Mouse (Mus musculus): ENCODE measurements at regions not wholly inside any gene's neighbourhood (a gene's known extent, or its start where the extent isn't known, plus 50 kb on each side); places are given as distances from the start of the nearest gene placed in this dataset.

DNA sequence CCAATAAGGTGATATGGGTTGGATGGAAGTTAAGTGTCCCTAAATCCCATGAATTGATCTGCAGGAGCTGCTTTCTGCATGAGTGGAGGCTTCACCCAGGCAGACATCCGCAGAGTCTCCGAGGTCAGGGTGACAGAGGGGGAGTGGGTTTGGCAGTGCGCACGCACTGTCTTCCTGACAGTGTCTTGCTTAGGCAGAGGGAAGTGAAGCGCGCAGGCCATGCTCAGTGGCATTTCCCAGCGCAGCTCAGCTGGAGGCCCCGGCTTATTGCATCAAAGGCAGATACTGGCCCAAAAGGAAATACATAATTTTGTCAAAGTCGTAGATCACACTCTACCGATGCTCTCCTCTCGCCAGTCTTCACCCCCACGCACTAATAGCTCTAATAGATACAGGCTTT lies 252.7 kb upstream of the Dnajc24 start:
- H3K27ac ChIP-seq, result no peak overlapping the region
- no peaks in the 10 kb centered on the region for H3K27me3 ChIP-seq (ENCODE audit: insufficient read depth, low read length)
- peak; percentile 81 for ATAC-seq
- H3K9me3 ChIP-seq (ENCODE audit: low read length), result no peaks in the 10 kb centered on the region
- H3K36me3 ChIP-seq (ENCODE audit: insufficient read depth, low read length), result no peaks in the 10 kb centered on the region
- peak; percentile 66 for DNase-seq (ENCODE audit: low spot score)
- H3K4me1 ChIP-seq (ENCODE audit: insufficient read depth, low read length), result no peaks in the 10 kb centered on the region
- no peak overlapping the region for H3K9ac ChIP-seq (replicated peaks; ENCODE audit: low read length)
- no peak overlapping the region for H3K4me3 ChIP-seq (ENCODE audit: low read length)
- 33% methylated on average over 12 of the region's 12 CpGs for WGBS
- H3K4me2 ChIP-seq (ENCODE audit: low read depth, low read length), result 0 out of 2 replicates have a peak overlapping the region, but pooled peaks have one; percentile 20
- no peak for TF ChIP-seq CTCF (IDR thresholded peaks at IDR 0.05; ENCODE audit: low read depth)

- Histone ChIP-seq H3K4me2 (ENCODE audit: low read depth, low read length) (no peak overlapping the region), H3K9ac (replicated peaks; ENCODE audit: low read length) (no peak overlapping the region), H3K27me3 (ENCODE audit: insufficient read depth, low read length) (no peaks in the 10 kb centered on the region), H3K4me1 (ENCODE audit: insufficient read depth, low read length) (no peaks in the 10 kb centered on the region), H3K4me3 (ENCODE audit: low read length) (no peak overlapping the region), H3K36me3 (ENCODE audit: insufficient read depth, low read length) (no peaks in the 10 kb centered on the region), H3K27ac (no peak overlapping the region), H3K9me3 (ENCODE audit: low read length) (no peaks in the 10 kb centered on the region)
- TF ChIP-seq CTCF (IDR thresholded peaks at IDR 0.05; ENCODE audit: low read depth), result no peak
- peak; percentile 58 for ATAC-seq
- 56% methylated on average over 4 of the region's 4 CpGs for WGBS
- DNase-seq (ENCODE audit: low spot score), result peak; percentile 42
These were observed 231.0 kb upstream of the Dnajc24 start for GRCm38 (mm10) chr2:106234358-106234757.

DNA sequence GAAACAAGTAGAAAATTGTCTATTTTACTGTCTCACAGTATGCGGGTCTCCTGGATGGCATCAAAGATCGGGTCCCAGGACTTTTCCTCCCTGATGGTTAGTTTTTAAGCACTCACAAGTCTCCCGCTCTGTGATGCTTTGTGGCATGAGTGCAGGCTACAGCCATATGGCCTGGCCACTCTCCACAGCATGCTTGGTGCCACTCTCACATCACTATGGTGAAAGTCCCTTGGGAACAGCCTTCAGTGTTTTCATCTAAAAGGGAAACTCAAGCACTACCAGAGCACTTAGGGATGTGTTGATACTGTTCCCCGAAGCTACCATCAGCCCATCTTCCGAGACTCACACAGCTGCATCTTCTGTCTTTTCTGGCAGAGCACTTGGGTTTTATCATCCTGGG lies 227.8 kb upstream of the Dnajc24 start:
- H3K9ac ChIP-seq (replicated peaks; ENCODE audit: low read length), result no peak overlapping the region
- no peaks in the 10 kb centered on the region for H3K36me3 ChIP-seq (ENCODE audit: insufficient read depth, low read length)
- peak; percentile 90 for ATAC-seq
- no peaks in the 10 kb centered on the region for H3K27me3 ChIP-seq (ENCODE audit: insufficient read depth, low read length)
- H3K27ac ChIP-seq, result no peak overlapping the region
- no peaks in the 10 kb centered on the region for H3K4me1 ChIP-seq (ENCODE audit: insufficient read depth, low read length)
- H3K4me3 ChIP-seq (ENCODE audit: low read length), result no peak overlapping the region
- WGBS, result 50% methylated on average over 5 of the region's 5 CpGs
- H3K9me3 ChIP-seq (ENCODE audit: low read length), result no peaks in the 10 kb centered on the region
- H3K4me2 ChIP-seq (ENCODE audit: low read depth, low read length), result no peak overlapping the region
- TF ChIP-seq CTCF (IDR thresholded peaks at IDR 0.05; ENCODE audit: low read depth), result no peak
- DNase-seq (ENCODE audit: low spot score), result peak; percentile 83

GRCm38 (mm10) chr2:106230021-106230420 lies 226.7 kb upstream of the Dnajc24 start:
- no peak for ATAC-seq
- no peak overlapping the region for H3K27ac ChIP-seq
- no peak overlapping the region for H3K4me2 ChIP-seq (ENCODE audit: low read depth, low read length)
- H3K4me1 ChIP-seq (ENCODE audit: insufficient read depth, low read length), result no peaks in the 10 kb centered on the region
- DNase-seq (ENCODE audit: low spot score), result peak; percentile 21
- TF ChIP-seq CTCF (IDR thresholded peaks at IDR 0.05; ENCODE audit: low read depth), result no peak
- H3K27me3 ChIP-seq (ENCODE audit: insufficient read depth, low read length), result no peaks in the 10 kb centered on the region
- no peak overlapping the region for H3K4me3 ChIP-seq (ENCODE audit: low read length)
- no peaks in the 10 kb centered on the region for H3K36me3 ChIP-seq (ENCODE audit: insufficient read depth, low read length)
- no peak overlapping the region for H3K9ac ChIP-seq (replicated peaks; ENCODE audit: low read length)
- H3K9me3 ChIP-seq (ENCODE audit: low read length), result no peaks in the 10 kb centered on the region
- WGBS, result 80% methylated on average over 3 of the region's 3 CpGs

DNA sequence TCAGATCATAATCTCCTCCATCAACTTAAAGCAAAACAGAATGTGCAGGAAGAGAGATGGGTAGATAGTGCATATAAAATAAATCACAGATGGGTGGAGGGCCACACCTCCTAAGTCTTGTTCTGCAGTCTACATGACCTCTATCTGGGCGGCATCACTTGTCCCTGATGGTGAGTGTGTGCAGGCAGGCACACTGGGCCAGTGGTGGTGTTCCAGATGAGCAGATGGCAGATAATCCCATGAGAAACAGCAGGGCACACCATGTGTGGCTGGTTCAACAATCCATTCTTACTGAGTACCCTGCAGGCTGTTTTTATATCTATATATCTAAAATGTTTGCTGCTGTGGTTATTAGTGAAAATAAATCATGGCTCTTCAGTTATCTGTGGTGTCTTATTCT lies 224.9 kb upstream of the Dnajc24 start:
- DNase-seq (ENCODE audit: low spot score), result peak; percentile 21
- H3K36me3 ChIP-seq (ENCODE audit: insufficient read depth, low read length), result no peaks in the 10 kb centered on the region
- H3K27ac ChIP-seq, result no peak overlapping the region
- WGBS, result 56% methylated on average over 1 of the region's 1 CpGs
- no peak for TF ChIP-seq CTCF (IDR thresholded peaks at IDR 0.05; ENCODE audit: low read depth)
- no peak overlapping the region for H3K4me2 ChIP-seq (ENCODE audit: low read depth, low read length)
- no peaks in the 10 kb centered on the region for H3K27me3 ChIP-seq (ENCODE audit: insufficient read depth, low read length)
- H3K4me3 ChIP-seq (ENCODE audit: low read length), result no peak overlapping the region
- no peaks in the 10 kb centered on the region for H3K9me3 ChIP-seq (ENCODE audit: low read length)
- H3K4me1 ChIP-seq (ENCODE audit: insufficient read depth, low read length), result no peaks in the 10 kb centered on the region
- ATAC-seq, result peak; percentile 66; the same call in 1 of the 2 replicates
- no peak overlapping the region for H3K9ac ChIP-seq (replicated peaks; ENCODE audit: low read length)

- no peak overlapping the region for H3K9ac ChIP-seq (replicated peaks; ENCODE audit: low read length)
- no peaks in the 10 kb centered on the region for H3K27me3 ChIP-seq (ENCODE audit: insufficient read depth, low read length)
- WGBS, result 89% methylated on average over 3 of the region's 3 CpGs
- TF ChIP-seq CTCF (IDR thresholded peaks at IDR 0.05; ENCODE audit: low read depth), result no peak
- DNase-seq (ENCODE audit: low spot score) (no peak), ATAC-seq (no peak)
- no peak overlapping the region for H3K4me3 ChIP-seq (ENCODE audit: low read length)
- H3K36me3 ChIP-seq (ENCODE audit: insufficient read depth, low read length), result no peaks in the 10 kb centered on the region
- H3K4me1 ChIP-seq (ENCODE audit: insufficient read depth, low read length), result no peaks in the 10 kb centered on the region
- no peaks in the 10 kb centered on the region for H3K9me3 ChIP-seq (ENCODE audit: low read length)
- H3K27ac ChIP-seq, result no peak overlapping the region
- H3K4me2 ChIP-seq (ENCODE audit: low read depth, low read length), result no peak overlapping the region
These were observed 212.8 kb upstream of the Dnajc24 start for GRCm38 (mm10) chr2:106216169-106216568.

DNA sequence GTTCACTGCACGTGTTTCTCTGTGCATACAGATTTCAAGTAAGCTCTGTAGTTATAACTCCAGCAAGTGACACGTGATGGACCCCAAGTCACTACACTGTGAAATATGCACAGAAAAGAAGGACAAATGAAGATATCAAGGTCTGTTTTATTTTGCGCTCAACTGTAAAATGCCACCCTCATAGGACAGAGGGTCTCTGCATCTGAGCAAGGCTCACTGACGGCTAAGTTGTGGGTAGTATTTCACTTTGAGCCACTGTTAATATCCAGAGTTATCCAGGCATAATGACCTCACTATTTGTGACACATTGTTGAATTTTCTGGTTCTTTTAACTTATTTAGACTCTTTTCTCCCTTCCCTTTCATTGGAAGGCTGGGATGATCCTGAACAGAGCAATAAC lies 210.4 kb upstream of the Dnajc24 start:
- Histone ChIP-seq H3K27ac (no peak overlapping the region), H3K4me2 (ENCODE audit: low read depth, low read length) (no peak overlapping the region), H3K4me1 (ENCODE audit: insufficient read depth, low read length) (no peaks in the 10 kb centered on the region), H3K36me3 (ENCODE audit: insufficient read depth, low read length) (no peaks in the 10 kb centered on the region), H3K4me3 (ENCODE audit: low read length) (no peak overlapping the region), H3K27me3 (ENCODE audit: insufficient read depth, low read length) (no peaks in the 10 kb centered on the region), H3K9ac (replicated peaks; ENCODE audit: low read length) (no peak overlapping the region), H3K9me3 (ENCODE audit: low read length) (no peaks in the 10 kb centered on the region)
- ATAC-seq, result no peak
- no peak for DNase-seq (ENCODE audit: low spot score)
- 56% methylated on average over 4 of the region's 4 CpGs for WGBS
- TF ChIP-seq CTCF (IDR thresholded peaks at IDR 0.05; ENCODE audit: low read depth), result no peak
